Mouse (Mus musculus) kidney, adult 2 months (tissue): ENCODE results near the gene Hoxd10.

Experiments used
- CTCF ChIP-seq: fragments of 200-500 bp; conservative IDR thresholded peaks from 2 replicates; pipeline ENCODE4 v1.5.1; 2011; ENCODE audit warnings: low read depth, mild to moderate bottlenecking, control low read depth, low read length, moderate library complexity, mixed read lengths; ENCODE audit not compliant: insufficient read depth, insufficient read length
- POLR2A ChIP-seq: fragments of 200-500 bp; IDR thresholded peaks from one replicate; pipeline ENCODE4 v1.6.1; 2011; ENCODE audit warnings: low read depth, low read length, control low read depth

DNA sequence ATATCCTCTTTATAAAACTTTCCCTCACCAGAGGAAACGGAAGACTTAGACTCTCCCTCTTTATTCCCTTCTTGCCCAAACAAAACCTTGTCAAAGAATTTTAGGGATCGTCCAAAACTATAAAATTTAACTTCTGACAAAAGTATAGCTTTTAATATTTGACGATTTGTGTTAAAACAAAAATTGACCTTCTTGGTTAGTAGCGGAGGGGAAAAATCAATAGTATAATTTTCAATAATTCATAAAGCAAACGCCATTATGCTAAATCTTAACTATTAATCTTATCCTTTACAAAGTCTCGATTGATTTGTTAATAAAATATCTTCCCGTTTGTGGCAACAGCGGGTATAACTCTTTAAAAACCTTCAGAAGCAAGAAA lies 1.4 kb upstream of the Hoxd10 start:
- TF ChIP-seq CTCF (no peak), POLR2A (no peak)
